Mouse (Mus musculus) layer of hippocampus, adult 6 months (tissue): ENCODE results near the gene Sox10. TPM values are rescaled to one million over a fixed set of nuclear protein-coding genes. Genes with fewer than 3 reads are reported as not detected.

Experiments
- long read RNA-seq, 2 experiments: library from polyadenylated mRNA; unstranded; transcript quantifications; one replicate each; pipeline ENCODE4 v2.0.0; 2019 to 2020
- polyA plus RNA-seq: library from polyadenylated mRNA; unstranded; fragments of <200 nt; fragmentation: Nextera tagmentation; gene quantifications from 2 replicates; pipeline ENCODE4 v1.2.3, GENCODE M21; 2021

Sox10 gene
- polyA plus RNA-seq: 8.4 and 10.3 TPM in 2 replicates
- long read RNA-seq, experiment 1, partial matches to known transcripts: 2 of 12 reads
- long read RNA-seq, experiment 1, other reads (novel, unspliced or antisense): 6 of 12 reads
- long read RNA-seq, experiment 2, transcript Sox10-201 (4 exons, 2,713 nt): major isoform, 97 of 111 reads
- long read RNA-seq, experiment 2, partial matches to known transcripts: 11 of 111 reads
- long read RNA-seq, experiment 2, other reads (novel, unspliced or antisense): 2 of 111 reads

GRCm38 (mm10) chr15:79165140-79165539 is at the start of gene Sox10:
Sox10 (minus strand) TSS chr15:79165240.

GRCm38 (mm10) chr15:79140866-79141565 is 24.0 kb downstream of the Sox10 start, which contains the start of the genes Polr2f and 1700088E04Rik:
Polr2f (plus strand) TSS chr15:79141009.
1700088E04Rik (minus strand) TSS chr15:79141253.

GRCm38 (mm10) chr15:79108421-79109320 is 56.4 kb downstream of the Sox10 start, which contains the start of gene Micall1:
Micall1 (plus strand) TSS chr15:79108898.

Other genes starting within 250 kb of the Sox10 start
- 98.4 and 125 TPM in 2 replicates for gene Lgals1, start 238.5 kb downstream of the Sox10 start, polyA plus RNA-seq
- 43.1 and 48.4 TPM in 2 replicates for gene Nol12, start 230.3 kb downstream of the Sox10 start, polyA plus RNA-seq
- gene Triobp, start 217.5 kb downstream of the Sox10 start, polyA plus RNA-seq: 4.4 and 5.7 TPM in 2 replicates
- gene H1f0, start 136.8 kb downstream of the Sox10 start, polyA plus RNA-seq: 65.5 and 70.9 TPM in 2 replicates
- 0.23 TPM in 2 replicates for gene Galr3, start 123.4 kb downstream of the Sox10 start, polyA plus RNA-seq
- 28.0 and 29.8 TPM in 2 replicates for gene Ankrd54, start 102.3 kb downstream of the Sox10 start, polyA plus RNA-seq
- gene Eif3l, start 90.1 kb downstream of the Sox10 start, polyA plus RNA-seq: 100 and 106 TPM in 2 replicates
- 3.3 and 3.8 TPM in 2 replicates for gene Micall1, start 56.3 kb downstream of the Sox10 start, polyA plus RNA-seq
- gene Polr2f, start 24.2 kb downstream of the Sox10 start, polyA plus RNA-seq: 156 and 172 TPM in 2 replicates
- 18.0 and 24.6 TPM in 2 replicates for gene 1700088E04Rik, start 24.0 kb downstream of the Sox10 start, polyA plus RNA-seq
- gene Pick1, start 63.9 kb upstream of the Sox10 start, polyA plus RNA-seq: 12.5 and 14.9 TPM in 2 replicates
- gene Gm49486, start 64.2 kb upstream of the Sox10 start, polyA plus RNA-seq: 0.25 TPM in 1 of 2 replicates, not detected in the other
- 5.2 TPM in 1 of 2 replicates, not detected in the other for gene Slc16a8, start 89.5 kb upstream of the Sox10 start, polyA plus RNA-seq
- gene Baiap2l2, start 120.3 kb upstream of the Sox10 start, polyA plus RNA-seq: 3.8 and 4.6 TPM in 2 replicates
- 9.0 and 9.6 TPM in 2 replicates for gene Pla2g6, start 163.2 kb upstream of the Sox10 start, polyA plus RNA-seq
- 0.23 and 0.28 TPM in 2 replicates for gene Maff, start 181.4 kb upstream of the Sox10 start, polyA plus RNA-seq
- 72.2 and 91.2 TPM in 2 replicates for gene Tmem184b, start 238.3 kb upstream of the Sox10 start, polyA plus RNA-seq